Mouse (Mus musculus) limb, embryonic 10.5 days (tissue): ENCODE results near the gene Chd1l. TPM values are rescaled to one million over a fixed set of nuclear protein-coding genes. Genes with fewer than 3 reads are reported as not detected.

ENCODE experiments used
- DNase-seq: peaks from one replicate; pipeline ENCODE4 v3.0.0-alpha.2; 2017; ENCODE audit warnings: low spot score
- H3K27ac ChIP-seq: fragments of 300-500 bp; sonication (generic); 2 replicates; pipeline ENCODE4 v1.5.1; 2016; ENCODE audit warnings: mild to moderate bottlenecking
- H3K27me3 ChIP-seq: fragments of 300-500 bp; sonication (generic); 2 replicates; pipeline ENCODE4 v1.6.1; 2016; ENCODE audit warnings: low read depth, mild to moderate bottlenecking; ENCODE audit not compliant: poor library complexity, severe bottlenecking
- H3K36me3 ChIP-seq: fragments of 300-500 bp; sonication (generic); 2 replicates; pipeline ENCODE4 v1.6.1; 2016; ENCODE audit warnings: mild to moderate bottlenecking, moderate library complexity
- H3K4me1 ChIP-seq: fragments of 300-500 bp; sonication (generic); 2 replicates; pipeline ENCODE4 v1.6.1; 2016
- H3K4me3 ChIP-seq: fragments of 300-500 bp; sonication (generic); 2 replicates; pipeline ENCODE4 v1.5.1; 2016; ENCODE audit warnings: mild to moderate bottlenecking, moderate library complexity
- H3K9me3 ChIP-seq: fragments of 300-500 bp; sonication (generic); replicated peaks from 2 replicates; pipeline ENCODE4 v1.6.1; 2016; ENCODE audit warnings: mild to moderate bottlenecking
- WGBS: fragments of 180-500 bp; shearing (Covaris S2); methylation state at CpG from one replicate; pipeline ENCODE4 v1.1.7; 2016; 5-methylcytosine and 5-hydroxymethylcytosine counted together
- polyA plus RNA-seq: library from polyadenylated mRNA; unstranded; fragments of >200 nt; fragmentation: Nextera tagmentation; extraction: Ambion mirVana; gene quantifications from 2 replicates; pipeline ENCODE4 v1.2.1, GENCODE M21; 2016

The Chd1l gene
- 20.1 and 20.8 TPM in 2 replicates for polyA plus RNA-seq

DNA sequence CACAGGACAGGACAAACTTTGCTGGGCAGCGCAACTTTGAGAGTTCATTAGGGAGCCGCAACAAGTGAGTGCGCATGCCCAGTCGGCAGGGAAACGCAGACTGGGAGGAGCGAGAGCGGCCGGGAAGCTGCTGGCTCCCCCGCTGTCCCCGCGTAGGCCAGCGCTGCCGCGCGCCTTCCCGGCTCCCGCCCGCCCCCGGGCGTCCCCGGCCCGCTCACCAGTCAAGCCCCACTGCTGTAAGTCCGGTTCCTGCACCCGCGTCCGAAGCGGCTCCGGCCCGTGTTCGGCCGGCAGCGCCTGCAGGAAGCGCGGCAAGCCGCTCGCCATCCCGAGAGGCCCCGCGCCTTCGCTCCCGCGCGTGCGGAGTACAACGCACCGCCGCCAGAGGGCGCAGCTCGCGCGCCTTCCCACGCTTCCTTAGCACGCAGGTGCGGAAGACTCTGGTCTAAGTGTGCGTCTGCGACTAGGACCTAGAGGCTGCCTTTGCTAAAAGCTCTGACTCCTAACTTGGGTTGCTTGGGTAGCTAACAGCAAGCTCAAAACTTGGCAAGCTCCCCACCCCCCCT lies at the start of gene Chd1l:
Gene Chd1l, minus strand, starts transcription at position 359 of the 566 bp plus-strand sequence.
- H3K9me3 ChIP-seq, result no peaks in the 10 kb centered on the region
- DNase-seq, result peak; percentile 96
- H3K27me3 ChIP-seq, result no peaks in the 10 kb centered on the region
- peak within 1 kb of the TSS; percentile 96 for H3K27ac ChIP-seq
- H3K4me1 ChIP-seq, result no peaks in the 10 kb centered on the region
- under 1% methylated on average over 56 of the region's 56 CpGs for WGBS
- no peaks in the 10 kb centered on the region for H3K36me3 ChIP-seq
- peak within 1 kb of the TSS; percentile 74 for H3K4me3 ChIP-seq

DNA sequence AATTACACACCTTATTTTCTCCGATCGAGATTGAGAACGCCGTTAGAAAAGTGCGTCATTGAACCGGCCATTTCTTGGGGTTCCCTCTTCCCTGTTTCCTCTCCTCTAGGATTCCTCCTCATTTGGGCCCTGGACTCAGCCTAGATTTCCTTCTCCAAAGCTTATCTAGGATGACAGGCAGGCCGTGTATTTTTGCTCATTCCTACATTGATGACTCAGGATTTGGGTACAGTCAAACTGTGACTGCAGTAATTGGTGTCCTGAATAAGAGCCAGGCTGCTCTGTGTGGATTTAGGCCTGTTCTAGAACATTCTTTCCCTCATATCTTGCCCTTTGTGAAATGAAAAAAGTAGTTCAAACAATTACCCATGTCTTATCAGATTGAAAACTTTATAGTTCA lies 49.7 kb upstream of the Chd1l start:
- Histone ChIP-seq H3K4me1 (peaks cover 18% of the 10 kb centered on the region), H3K27me3 (no peaks in the 10 kb centered on the region), H3K27ac (no peak overlapping the region), H3K36me3 (peaks cover 18% of the 10 kb centered on the region), H3K9me3 (no peaks in the 10 kb centered on the region), H3K4me3 (no peak overlapping the region)
- 86% methylated on average over 7 of the region's 7 CpGs for WGBS
- DNase-seq, result no peak

GRCm38 (mm10) chr3:97658426-97659193 lies 48.6 kb upstream of the Chd1l start:
- Histone ChIP-seq H3K27me3 (no peaks in the 10 kb centered on the region), H3K4me1 (peaks cover 18% of the 10 kb centered on the region), H3K27ac (peak overlapping the region; percentile 92), H3K4me3 (peak overlapping the region; percentile 79), H3K36me3 (peaks cover 12% of the 10 kb centered on the region), H3K9me3 (no peaks in the 10 kb centered on the region)
- DNase-seq, result peak; percentile 33
- 1% methylated on average over 47 of the region's 50 CpGs for WGBS

DNA sequence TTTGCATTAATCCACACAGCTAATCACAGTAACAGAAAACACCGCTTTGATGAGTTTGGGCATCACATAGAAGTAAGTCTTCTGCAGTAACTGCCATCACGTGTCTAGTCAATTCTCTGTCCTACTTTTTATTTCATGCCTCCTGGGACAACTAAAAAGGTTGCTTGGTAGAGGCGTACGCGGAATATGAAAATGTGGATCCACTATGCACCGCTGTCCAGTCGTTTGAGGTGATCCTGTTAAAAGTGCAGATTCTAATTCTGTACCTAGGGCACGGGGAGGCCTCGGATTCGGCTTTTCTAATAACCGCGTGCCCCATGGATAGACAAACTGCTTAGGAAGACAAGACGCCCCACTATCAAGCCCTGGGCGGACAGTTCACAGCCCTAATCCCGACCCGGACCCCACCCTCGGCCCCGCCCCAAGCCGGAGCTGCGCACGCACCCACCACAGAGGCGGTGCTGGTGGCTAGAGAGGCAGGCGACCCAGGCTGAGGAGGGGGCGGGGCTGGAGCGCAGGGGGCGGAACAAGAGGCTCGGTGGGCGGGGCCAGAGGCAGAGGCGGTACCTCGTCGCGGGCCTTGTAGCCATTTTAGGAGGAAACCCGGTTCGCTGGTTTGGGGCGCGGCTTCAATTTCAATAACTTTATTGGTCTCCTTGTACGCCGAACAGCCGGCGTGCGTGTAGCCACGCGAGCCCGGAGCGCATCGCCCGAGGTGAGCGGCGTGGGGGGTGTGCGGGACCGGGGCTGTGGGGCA lies 47.8 kb upstream of the Chd1l start, which contains the start of gene Prkab2:
Gene Prkab2, plus strand, starts transcription at position 539 of the 757 bp plus-strand sequence.
- peak within 1 kb of the TSS; percentile 92 for H3K27ac ChIP-seq
- peak within 1 kb of the TSS; percentile 79 for H3K4me3 ChIP-seq
- H3K27me3 ChIP-seq, result no peaks in the 10 kb centered on the region
- DNase-seq, result peak; percentile 100
- H3K36me3 ChIP-seq, result peaks cover 6% of the 10 kb centered on the region
- H3K4me1 ChIP-seq, result peaks cover 18% of the 10 kb centered on the region
- WGBS, result 2% methylated on average over 51 of the region's 51 CpGs
- H3K9me3 ChIP-seq, result no peaks in the 10 kb centered on the region

DNA sequence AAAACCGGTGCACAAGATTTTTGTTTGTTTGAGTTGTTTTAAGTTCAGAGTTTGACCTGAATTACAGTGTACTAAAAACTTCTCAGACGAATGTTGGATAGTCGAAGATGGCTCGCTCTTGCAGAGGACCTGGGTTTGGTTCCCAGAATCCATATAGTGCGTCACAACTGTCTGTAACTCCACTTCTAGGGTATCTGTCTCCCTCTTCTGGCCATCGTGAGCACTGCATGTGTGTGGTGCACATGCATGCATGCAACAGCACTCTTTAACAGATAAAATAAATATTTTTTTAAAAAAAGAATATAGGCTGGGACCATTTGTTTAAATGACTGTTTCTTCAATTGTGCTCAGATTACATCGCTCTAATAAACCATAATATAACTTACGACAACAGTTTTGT lies 44.9 kb upstream of the Chd1l start:
- H3K27me3 ChIP-seq, result no peaks in the 10 kb centered on the region
- peaks cover 18% of the 10 kb centered on the region for H3K4me1 ChIP-seq
- no peak overlapping the region for H3K4me3 ChIP-seq
- H3K9me3 ChIP-seq, result no peaks in the 10 kb centered on the region
- no peaks in the 10 kb centered on the region for H3K36me3 ChIP-seq
- H3K27ac ChIP-seq, result no peak overlapping the region
- no peak for DNase-seq
- 80% methylated on average over 8 of the region's 8 CpGs for WGBS

DNA sequence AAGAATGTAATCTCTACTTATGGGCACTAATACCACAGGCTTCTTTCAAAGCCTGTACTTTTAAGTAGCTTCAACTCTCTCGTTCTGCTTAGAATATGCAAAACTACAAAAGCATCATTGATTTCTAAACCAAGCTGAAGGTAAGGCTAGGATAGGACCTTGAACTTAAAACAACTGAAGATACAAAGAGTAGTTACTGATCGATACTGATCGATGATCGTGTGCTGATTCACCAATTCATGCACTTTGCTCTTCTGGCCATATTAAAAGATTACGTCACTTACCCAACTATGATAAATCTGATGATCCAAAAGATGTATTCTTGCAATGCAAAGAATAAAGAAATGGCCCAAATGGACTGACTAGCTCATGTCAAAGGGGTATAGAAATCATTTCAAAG lies 43.8 kb upstream of the Chd1l start:
- Histone ChIP-seq H3K27ac (no peak overlapping the region), H3K9me3 (no peaks in the 10 kb centered on the region), H3K4me1 (peaks cover 8% of the 10 kb centered on the region), H3K27me3 (no peaks in the 10 kb centered on the region), H3K36me3 (no peaks in the 10 kb centered on the region), H3K4me3 (no peak overlapping the region)
- WGBS, result 92% methylated on average over 5 of the region's 5 CpGs
- DNase-seq, result no peak

GRCm38 (mm10) chr3:97651604-97652003 lies 41.6 kb upstream of the Chd1l start:
- Histone ChIP-seq H3K9me3 (no peaks in the 10 kb centered on the region), H3K36me3 (no peaks in the 10 kb centered on the region), H3K27ac (no peak overlapping the region), H3K4me3 (no peak overlapping the region), H3K27me3 (no peaks in the 10 kb centered on the region), H3K4me1 (no peaks in the 10 kb centered on the region)
- 86% methylated on average over 10 of the region's 10 CpGs for WGBS
- no peak for DNase-seq

DNA sequence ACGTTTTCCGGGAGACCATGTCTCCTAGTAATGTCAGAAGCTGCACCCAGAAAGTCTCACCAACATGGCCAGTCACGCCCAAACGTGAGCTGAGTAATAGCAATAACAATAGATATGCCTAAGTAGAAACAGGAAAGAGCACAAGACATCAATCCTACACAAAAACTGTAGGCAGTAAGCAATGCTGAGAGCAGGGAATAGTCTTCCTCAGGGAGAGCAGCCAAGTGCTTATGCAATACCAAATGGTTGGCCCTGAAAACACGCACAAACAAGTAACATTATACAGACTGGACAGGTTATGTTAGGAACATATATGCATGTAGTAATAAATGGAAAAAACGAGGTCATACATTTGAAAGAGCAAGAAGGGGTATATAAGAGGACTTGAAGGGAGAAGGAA lies 39.5 kb upstream of the Chd1l start:
- WGBS, result 86% methylated on average over 6 of the region's 6 CpGs
- Histone ChIP-seq H3K36me3 (no peaks in the 10 kb centered on the region), H3K9me3 (no peaks in the 10 kb centered on the region), H3K27ac (no peak overlapping the region), H3K4me3 (no peak overlapping the region), H3K27me3 (no peaks in the 10 kb centered on the region), H3K4me1 (no peaks in the 10 kb centered on the region)
- DNase-seq, result no peak

GRCm38 (mm10) chr3:97649022-97649421 lies 39.0 kb upstream of the Chd1l start:
- H3K36me3 ChIP-seq, result no peaks in the 10 kb centered on the region
- WGBS, result 86% methylated on average over 3 of the region's 3 CpGs
- no peaks in the 10 kb centered on the region for H3K27me3 ChIP-seq
- no peaks in the 10 kb centered on the region for H3K4me1 ChIP-seq
- H3K27ac ChIP-seq, result no peak overlapping the region
- H3K9me3 ChIP-seq, result no peaks in the 10 kb centered on the region
- H3K4me3 ChIP-seq, result no peak overlapping the region
- no peak for DNase-seq

- Histone ChIP-seq H3K9me3 (no peaks in the 10 kb centered on the region), H3K27me3 (no peaks in the 10 kb centered on the region), H3K27ac (no peak overlapping the region), H3K4me3 (no peak overlapping the region), H3K36me3 (no peaks in the 10 kb centered on the region), H3K4me1 (no peaks in the 10 kb centered on the region)
- no peak for DNase-seq
- WGBS, result 43% methylated on average over 1 of the region's 1 CpGs
Measured at GRCm38 (mm10) chr3:97648518-97648917, 38.5 kb upstream of the Chd1l start.

- Histone ChIP-seq H3K4me3 (no peak overlapping the region), H3K27me3 (no peaks in the 10 kb centered on the region), H3K27ac (no peak overlapping the region), H3K4me1 (no peaks in the 10 kb centered on the region), H3K9me3 (no peaks in the 10 kb centered on the region), H3K36me3 (no peaks in the 10 kb centered on the region)
- WGBS, result 88% methylated on average over 9 of the region's 9 CpGs
- no peak for DNase-seq
Measured at GRCm38 (mm10) chr3:97642001-97642400, 32.0 kb upstream of the Chd1l start.

DNA sequence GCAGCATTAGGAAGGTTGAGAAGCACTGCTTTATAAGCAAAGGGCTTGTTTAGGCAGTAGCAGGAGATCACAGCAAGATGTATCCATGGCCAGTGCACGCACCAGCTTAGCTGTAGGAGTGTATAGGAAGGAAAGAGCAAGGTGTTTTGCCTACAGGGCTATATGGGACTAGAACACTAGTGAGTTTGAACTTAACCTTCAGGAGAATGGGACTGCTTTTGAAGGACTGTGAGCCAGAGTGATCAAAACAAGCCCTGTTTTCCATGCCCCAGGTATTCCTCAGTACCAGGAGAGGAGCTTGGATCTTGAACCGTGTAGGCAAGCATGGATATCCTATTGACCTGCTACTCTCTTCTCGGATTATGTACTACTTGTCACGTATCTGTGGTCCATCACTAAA lies 31.4 kb upstream of the Chd1l start:
- Histone ChIP-seq H3K9me3 (no peaks in the 10 kb centered on the region), H3K27me3 (no peaks in the 10 kb centered on the region), H3K27ac (no peak overlapping the region), H3K4me3 (no peak overlapping the region), H3K4me1 (no peaks in the 10 kb centered on the region), H3K36me3 (no peaks in the 10 kb centered on the region)
- no peak for DNase-seq
- WGBS, result 92% methylated on average over 4 of the region's 4 CpGs

- WGBS, result 93% methylated on average over 3 of the region's 3 CpGs
- Histone ChIP-seq H3K9me3 (no peaks in the 10 kb centered on the region), H3K4me3 (no peak overlapping the region), H3K4me1 (no peaks in the 10 kb centered on the region), H3K36me3 (no peaks in the 10 kb centered on the region), H3K27ac (no peak overlapping the region), H3K27me3 (no peaks in the 10 kb centered on the region)
- no peak for DNase-seq
Measured at GRCm38 (mm10) chr3:97634288-97634761, 24.3 kb upstream of the Chd1l start.
